8 mouse cellular contexts compared by ENCODE assay signal in genomic region chr2:29817426-29818232, GRCm38 (mm10). TPM values are rescaled to one million over a fixed set of nuclear protein-coding genes. Genes with fewer than 3 reads are reported as not detected.
DNase-seq lines count a peak whose midpoint lies in the region; ATAC-seq and TF ChIP-seq lines count a peak whose summit lies in the region.

No protein-coding gene starts in this region.

- H3K27ac ChIP-seq in gastrocnemius, adult 2 months = no peak overlapping the region
- H3K27ac ChIP-seq in hindbrain, postnatal 0 days = peak overlapping the region; percentile 92
- no peak overlapping the region; the same call in 1 of the 2 replicates for H3K27ac ChIP-seq in left cerebral cortex, adult 2 months

- WGBS in hindbrain, postnatal 0 days = 35% methylated on average over 8 of the region's 8 CpGs

- no peak overlapping the region for H3K9ac ChIP-seq in hindbrain, postnatal 0 days (replicated peaks; ENCODE audit: low read length)

- intact Hi-C loops in gastrocnemius, adult 2 months (cut with DNase I) = loop anchor here (1.0 to 5.0 kb wide), 2 partner anchors 42 to 160 kb away; no protein-coding TSS in a partner anchor
- intact Hi-C loops in left cerebral cortex, adult 2 months (cut with DNase I) = loop anchor here (1.0 kb wide), 1 partner anchor 42 kb away; no protein-coding TSS in a partner anchor

- no peak overlapping the region for H3K4me3 ChIP-seq in gastrocnemius, adult 2 months
- no peak overlapping the region for H3K4me3 ChIP-seq in hindbrain, postnatal 0 days (ENCODE audit: low read length)
- H3K4me3 ChIP-seq in left cerebral cortex, adult 2 months = no peak overlapping the region

- TF ChIP-seq CTCF in gastrocnemius, adult 2 months (IDR thresholded peaks at IDR 0.05) = peak; percentile 82
- TF ChIP-seq CTCF in hindbrain, postnatal 0 days (IDR thresholded peaks at IDR 0.05; ENCODE audit: low read depth) = peak; percentile 85
- peak; percentile 86 for TF ChIP-seq CTCF in left cerebral cortex, adult 2 months (IDR thresholded peaks at IDR 0.05)

- 0 out of 2 replicates have a peak, but pooled peaks cover 3% of the 10 kb centered on the region for H3K4me1 ChIP-seq in hindbrain, postnatal 0 days (ENCODE audit: insufficient read depth, low read length)

- peak overlapping the region; percentile 38; the same call in 1 of the 2 replicates for H3K4me2 ChIP-seq in hindbrain, postnatal 0 days (ENCODE audit: low read depth, low read length)

- no peaks in the 10 kb centered on the region for H3K9me3 ChIP-seq in hindbrain, postnatal 0 days (ENCODE audit: low read length)

- peaks cover 33% of the 10 kb centered on the region for H3K36me3 ChIP-seq in hindbrain, postnatal 0 days (ENCODE audit: insufficient read depth, low read length)

- DNase-seq in gastrocnemius, adult 2 months = peak; percentile 81
- peak; percentile 92 for DNase-seq in hindbrain, postnatal 0 days (ENCODE audit: low spot score)
- peak; percentile 86 to 88 for DNase-seq in left cerebral cortex, adult 2 months (ENCODE audit: extremely low spot score in 1 of 2, low spot score in 2 of 2)
- DNase-seq in right cerebral cortex, postnatal 25 days = peak; percentile 84
- peak; percentile 76 to 78 for DNase-seq in urinary bladder, postnatal 36 days (ENCODE audit: low spot score in 2 of 2)

- no peaks in the 10 kb centered on the region for H3K27me3 ChIP-seq in hindbrain, postnatal 0 days (ENCODE audit: insufficient read depth, low read length)

- peak; percentile 69 for ATAC-seq in activated CD4-positive, CD25-positive, alpha-beta regulatory T cell, adult 4 months
- ATAC-seq in common myeloid progenitor, adult 5-6 weeks (replicated peaks; ENCODE audit: low read depth, poor library complexity, severe bottlenecking) = peak; percentile 80
- ATAC-seq in hindbrain, postnatal 0 days = peak; percentile 76
- ATAC-seq in megakaryocyte-erythroid progenitor cell, adult 5-6 weeks (replicated peaks; ENCODE audit: low FRiP score, low TSS enrichment, poor library complexity, severe bottlenecking) = peak; percentile 59; the same call in 1 of the 2 replicates

RNA-seq across cellular contexts. Expression of gene Urm1, which starts 2.2 kb away (rescaled TPM):
- polyA plus RNA-seq in activated CD4-positive, CD25-positive, alpha-beta regulatory T cell, adult 4 months (2017; shearing (Covaris generic)) = 10 to 100 TPM; 25.1 to 25.7 TPM
- total RNA-seq in common myeloid progenitor, adult 5-6 weeks (2017) = 20.1 and 23.9 TPM in 2 replicates
- total RNA-seq in gastrocnemius, adult 2 months (2021) = 10 to 100 TPM; 29.6 to 31.3 TPM
- 46.1 and 70.7 TPM in 2 replicates for total RNA-seq in hindbrain, postnatal 0 days (2014; rRNA removed)
- polyA plus RNA-seq in hindbrain, postnatal 0 days (2015; fragmentation: Nextera tagmentation; extraction: Ambion mirVana) = 28.7 and 29.3 TPM in 2 replicates
- total RNA-seq in left cerebral cortex, adult 2 months (2021) = 10 to 100 TPM; 48.4 to 50.0 TPM
- 14.4 and 32.5 TPM in 2 replicates for total RNA-seq in megakaryocyte-erythroid progenitor cell, adult 5-6 weeks (2014; fragmentation: Nextera tagmentation)
- total RNA-seq in megakaryocyte-erythroid progenitor cell, adult 5-6 weeks (2017) = 15.8 and 24.9 TPM in 2 replicates

RNA-seq across cellular contexts. Expression of gene Slc27a4, which starts 15.2 kb away (rescaled TPM):
- polyA plus RNA-seq in activated CD4-positive, CD25-positive, alpha-beta regulatory T cell, adult 4 months (2017; shearing (Covaris generic)) = 1 to 10 TPM; 1.3 to 1.5 TPM
- 3.3 and 5.9 TPM in 2 replicates for total RNA-seq in common myeloid progenitor, adult 5-6 weeks (2017)
- 1 to 10 TPM; 6.5 to 9.4 TPM for total RNA-seq in gastrocnemius, adult 2 months (2021)
- total RNA-seq in hindbrain, postnatal 0 days (2014; rRNA removed) = 139 TPM in 2 replicates
- polyA plus RNA-seq in hindbrain, postnatal 0 days (2015; fragmentation: Nextera tagmentation; extraction: Ambion mirVana) = 43.4 and 46.4 TPM in 2 replicates
- total RNA-seq in left cerebral cortex, adult 2 months (2021) = 10 to 100 TPM; 74.7 to 80.7 TPM
- total RNA-seq in megakaryocyte-erythroid progenitor cell, adult 5-6 weeks (2014; fragmentation: Nextera tagmentation) = 3.6 and 5.5 TPM in 2 replicates
- total RNA-seq in megakaryocyte-erythroid progenitor cell, adult 5-6 weeks (2017) = 2.1 and 3.3 TPM in 2 replicates

RNA-seq across cellular contexts. Expression of gene Trub2, which starts 29.3 kb away (rescaled TPM):
- polyA plus RNA-seq in activated CD4-positive, CD25-positive, alpha-beta regulatory T cell, adult 4 months (2017; shearing (Covaris generic)) = 10 to 100 TPM; 21.7 to 30.0 TPM
- 45.7 and 58.0 TPM in 2 replicates for total RNA-seq in common myeloid progenitor, adult 5-6 weeks (2017)
- 10 to 100 TPM; 28.2 to 29.1 TPM for total RNA-seq in gastrocnemius, adult 2 months (2021)
- total RNA-seq in hindbrain, postnatal 0 days (2014; rRNA removed) = 47.4 and 49.9 TPM in 2 replicates
- 32.5 and 34.2 TPM in 2 replicates for polyA plus RNA-seq in hindbrain, postnatal 0 days (2015; fragmentation: Nextera tagmentation; extraction: Ambion mirVana)
- total RNA-seq in left cerebral cortex, adult 2 months (2021) = 10 to 100 TPM; 40.9 to 50.4 TPM
- total RNA-seq in megakaryocyte-erythroid progenitor cell, adult 5-6 weeks (2014; fragmentation: Nextera tagmentation) = 36.2 and 44.9 TPM in 2 replicates
- total RNA-seq in megakaryocyte-erythroid progenitor cell, adult 5-6 weeks (2017) = 28.5 and 65.2 TPM in 2 replicates

RNA-seq across cellular contexts. Expression of gene Coq4, which starts 30.3 kb away (rescaled TPM):
- 10 to 100 TPM in 1 of 2 experiments, 1 to 10 TPM in 1; 5.8 to 10.5 TPM for polyA plus RNA-seq in activated CD4-positive, CD25-positive, alpha-beta regulatory T cell, adult 4 months (2017; shearing (Covaris generic))
- total RNA-seq in common myeloid progenitor, adult 5-6 weeks (2017) = 7.4 and 10.3 TPM in 2 replicates
- total RNA-seq in gastrocnemius, adult 2 months (2021) = 1 to 10 TPM; 7.9 to 9.7 TPM
- 52.0 and 58.2 TPM in 2 replicates for total RNA-seq in hindbrain, postnatal 0 days (2014; rRNA removed)
- polyA plus RNA-seq in hindbrain, postnatal 0 days (2015; fragmentation: Nextera tagmentation; extraction: Ambion mirVana) = 32.5 and 35.8 TPM in 2 replicates
- total RNA-seq in left cerebral cortex, adult 2 months (2021) = 10 to 100 TPM; 28.8 to 30.1 TPM
- 13.6 and 20.9 TPM in 2 replicates for total RNA-seq in megakaryocyte-erythroid progenitor cell, adult 5-6 weeks (2014; fragmentation: Nextera tagmentation)
- 4.2 and 7.2 TPM in 2 replicates for total RNA-seq in megakaryocyte-erythroid progenitor cell, adult 5-6 weeks (2017)

RNA-seq across cellular contexts. Expression of gene Cercam, which starts 51.3 kb away (rescaled TPM):
- polyA plus RNA-seq in activated CD4-positive, CD25-positive, alpha-beta regulatory T cell, adult 4 months (2017; shearing (Covaris generic)) = 1 to 10 TPM; 1.2 to 1.4 TPM
- 9.8 and 14.0 TPM in 2 replicates for total RNA-seq in common myeloid progenitor, adult 5-6 weeks (2017)
- 1 to 10 TPM; 2.2 to 4.6 TPM for total RNA-seq in gastrocnemius, adult 2 months (2021)
- total RNA-seq in hindbrain, postnatal 0 days (2014; rRNA removed) = 32.5 and 37.7 TPM in 2 replicates
- polyA plus RNA-seq in hindbrain, postnatal 0 days (2015; fragmentation: Nextera tagmentation; extraction: Ambion mirVana) = 17.8 and 20.6 TPM in 2 replicates
- total RNA-seq in left cerebral cortex, adult 2 months (2021) = 1 to 10 TPM; 5.9 to 8.6 TPM
- 46.4 and 54.8 TPM in 2 replicates for total RNA-seq in megakaryocyte-erythroid progenitor cell, adult 5-6 weeks (2014; fragmentation: Nextera tagmentation)
- total RNA-seq in megakaryocyte-erythroid progenitor cell, adult 5-6 weeks (2017) = 13.8 and 22.0 TPM in 2 replicates

Comparison
In these comparisons a context has a peak if more than half of its experiments do, and no peak if none do; other contexts are left out.
1. RNA of gene Slc27a4, which starts 15.2 kb away (total RNA-seq): 139 TPM in hindbrain, postnatal 0 days and 74.7 to 80.7 TPM in left cerebral cortex, adult 2 months; 6.5 to 9.4 TPM in gastrocnemius, adult 2 months, 2.1 to 5.5 TPM in megakaryocyte-erythroid progenitor cell, adult 5-6 weeks and 3.3 to 5.9 TPM in common myeloid progenitor, adult 5-6 weeks; every median in the first group is over 4 times any median in the second.
2. Peak in every context shown above with its lines, with median percentiles within 50 percentile points of each other: ATAC-seq, DNase-seq and CTCF ChIP-seq.